Mouse (Mus musculus) ES-Bruce4 (cell line): ENCODE results near the gene Zfp800. TPM values are rescaled to one million over a fixed set of nuclear protein-coding genes. Genes with fewer than 3 reads are reported as not detected.

Experiments used
- H3K27ac ChIP-seq: 2 replicates; pipeline ENCODE4 v1.5.1; 2012; ENCODE audit warnings: low read length, inconsistent platforms; ENCODE audit not compliant: insufficient read depth
- H3K27me3 ChIP-seq: 2 replicates; pipeline ENCODE4 v1.6.1; 2012; ENCODE audit warnings: mild to moderate bottlenecking, low read length, inconsistent platforms; ENCODE audit not compliant: control insufficient read depth, poor library complexity, insufficient read depth, severe bottlenecking
- H3K36me3 ChIP-seq: 2 replicates; pipeline ENCODE4 v1.6.1; 2012; ENCODE audit warnings: inconsistent platforms, mild to moderate bottlenecking, low read length, moderate library complexity; ENCODE audit not compliant: control insufficient read depth, poor library complexity, insufficient read depth, severe bottlenecking
- H3K4me1 ChIP-seq: one replicate; pipeline ENCODE4 v1.8.1; 2011; ENCODE audit warnings: low read length; ENCODE audit not compliant: control insufficient read depth, insufficient read depth
- H3K4me3 ChIP-seq: 2 replicates; pipeline ENCODE4 v1.5.1; 2011; ENCODE audit warnings: low read depth, mild to moderate bottlenecking, low read length
- H3K9ac ChIP-seq: 2 replicates; pipeline ENCODE4 v1.6.1; 2012; ENCODE audit warnings: low read depth, mild to moderate bottlenecking, inconsistent platforms; ENCODE audit not compliant: poor library complexity, severe bottlenecking
- H3K9me3 ChIP-seq: replicated peaks from 2 replicates; pipeline ENCODE4 v1.6.1; 2012; ENCODE audit warnings: mild to moderate bottlenecking, low read length, inconsistent platforms; ENCODE audit not compliant: control insufficient read depth, poor library complexity, insufficient read depth, severe bottlenecking
- CTCF ChIP-seq: IDR thresholded peaks from one replicate; pipeline ENCODE4 v1.8.1; 2011; ENCODE audit warnings: low read depth, low read length
- EP300 ChIP-seq: IDR thresholded peaks from 2 replicates; pipeline ENCODE4 v1.6.1; 2011; ENCODE audit warnings: low read depth, low read length; ENCODE audit not compliant: insufficient read depth
- POLR2A ChIP-seq: IDR thresholded peaks from one replicate; pipeline ENCODE4 v1.8.1; 2011; ENCODE audit warnings: low read length; ENCODE audit not compliant: insufficient read depth
- polyA plus RNA-seq: library from polyadenylated mRNA; stranded (reverse); fragments of >200 nt; gene quantifications from 2 replicates; pipeline ENCODE4 v1.2.4, GENCODE M21; 2011; ENCODE audit warnings: low read depth; ENCODE audit not compliant: missing spikeins, insufficient read depth, insufficient read length

Gene Zfp800
- polyA plus RNA-seq, 1 experiment: 17.4 TPM

DNA sequence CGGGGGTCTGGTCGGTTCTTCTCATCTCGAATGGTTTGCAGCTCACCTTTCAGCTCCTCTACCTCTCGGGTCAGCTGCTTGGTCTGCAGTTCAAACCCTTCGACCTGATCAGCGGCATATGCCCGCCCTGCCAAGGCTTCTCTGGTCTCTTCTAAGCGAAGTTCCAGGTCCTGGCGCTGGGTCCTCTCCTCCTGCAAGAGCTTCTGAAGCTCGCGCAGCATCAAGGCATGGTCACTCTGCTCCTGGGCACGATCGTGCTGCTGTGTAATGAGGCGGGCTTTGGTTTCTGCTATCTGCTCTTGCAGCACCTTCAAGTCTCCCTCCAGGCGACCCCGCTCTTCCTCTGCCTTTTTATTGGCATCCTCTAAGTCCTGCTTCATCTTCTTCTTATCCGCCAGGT lies 22.6 kb upstream of the Zfp800 start:
- peaks cover 6% of the 10 kb centered on the region for H3K36me3 ChIP-seq
- no peak for TF ChIP-seq CTCF
- TF ChIP-seq EP300: no peak
- no peak for TF ChIP-seq POLR2A
- 0 out of 2 replicates have a peak overlapping the region, but pooled peaks have one; percentile 38 for H3K9ac ChIP-seq
- H3K4me1 ChIP-seq: no peaks in the 10 kb centered on the region
- H3K4me3 ChIP-seq: peak overlapping the region; percentile 76
- H3K27ac ChIP-seq: no peak overlapping the region
- no peaks in the 10 kb centered on the region for H3K9me3 ChIP-seq
- no peaks in the 10 kb centered on the region for H3K27me3 ChIP-seq

DNA sequence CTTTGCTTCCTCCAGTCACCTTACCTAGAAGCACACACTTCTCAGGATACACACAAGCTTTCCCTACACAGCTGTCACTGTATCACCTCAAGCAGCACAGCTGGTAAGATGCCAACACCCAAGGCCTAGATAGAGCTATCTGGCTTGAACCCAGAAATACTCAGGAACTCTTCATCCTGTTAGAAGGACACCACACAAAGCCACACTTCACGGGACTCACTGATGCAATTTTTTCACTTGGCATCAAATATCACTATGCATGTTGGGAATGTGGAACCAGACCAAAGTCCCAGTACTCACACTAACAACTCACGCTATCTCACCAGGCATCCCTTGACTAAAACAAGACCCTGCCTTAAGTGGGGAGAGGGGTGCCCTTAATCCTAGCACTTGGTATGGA lies 21.9 kb upstream of the Zfp800 start:
- H3K36me3 ChIP-seq: peaks cover 6% of the 10 kb centered on the region
- H3K4me3 ChIP-seq: no peak overlapping the region
- no peaks in the 10 kb centered on the region for H3K4me1 ChIP-seq
- H3K9me3 ChIP-seq: no peaks in the 10 kb centered on the region
- H3K27me3 ChIP-seq: no peaks in the 10 kb centered on the region
- no peak for TF ChIP-seq POLR2A
- no peak for TF ChIP-seq EP300
- no peak for TF ChIP-seq CTCF
- H3K27ac ChIP-seq: no peak overlapping the region
- no peak overlapping the region for H3K9ac ChIP-seq

DNA sequence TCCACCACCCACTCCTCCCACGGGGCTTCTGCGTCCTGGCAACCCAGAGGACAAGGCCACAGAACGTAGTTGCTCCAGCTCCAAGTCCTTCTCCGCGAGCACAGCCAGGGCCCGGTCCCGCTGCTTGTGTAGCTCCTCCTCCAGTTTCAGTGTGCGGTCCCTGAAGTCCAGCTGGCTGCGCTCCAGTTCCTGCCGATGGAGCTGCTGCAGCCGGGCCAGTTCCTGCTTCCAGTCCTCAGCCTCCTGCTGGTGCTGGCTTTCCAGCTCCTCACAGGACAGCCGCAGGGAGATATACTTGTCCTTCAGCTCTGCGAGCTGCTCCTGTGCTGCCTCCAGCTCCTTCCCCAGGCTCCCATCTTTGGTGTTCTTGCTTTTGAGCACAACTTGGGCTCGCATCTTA lies 20.6 kb upstream of the Zfp800 start:
- H3K27me3 ChIP-seq: no peaks in the 10 kb centered on the region
- H3K9ac ChIP-seq: no peak overlapping the region
- H3K4me3 ChIP-seq: no peak overlapping the region
- no peak for TF ChIP-seq CTCF
- TF ChIP-seq POLR2A: no peak
- TF ChIP-seq EP300: no peak
- no peak overlapping the region for H3K27ac ChIP-seq
- H3K4me1 ChIP-seq: no peaks in the 10 kb centered on the region
- no peaks in the 10 kb centered on the region for H3K9me3 ChIP-seq
- peaks cover 6% of the 10 kb centered on the region for H3K36me3 ChIP-seq

DNA sequence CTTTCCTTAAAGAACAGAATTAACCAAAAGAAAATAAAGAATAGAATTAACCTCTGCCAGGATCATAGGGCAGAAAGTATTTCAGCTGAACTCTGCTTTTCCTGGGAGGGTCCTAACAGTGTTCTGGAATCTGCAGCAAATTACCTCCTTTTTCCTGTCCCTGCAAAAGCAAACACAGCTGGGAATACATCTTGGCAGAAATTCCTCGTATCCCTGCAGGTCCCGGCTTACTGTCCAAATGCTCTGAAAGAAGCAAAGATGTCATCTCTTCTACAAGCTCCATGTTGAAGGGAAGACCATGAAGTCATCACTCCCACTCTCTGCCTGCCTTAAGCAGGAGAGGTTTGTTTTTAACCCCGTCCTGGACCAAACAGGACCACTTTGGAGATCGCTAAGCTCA lies 19.2 kb upstream of the Zfp800 start:
- Histone ChIP-seq H3K27ac (no peak overlapping the region), H3K27me3 (no peaks in the 10 kb centered on the region), H3K9me3 (no peaks in the 10 kb centered on the region), H3K36me3 (peaks cover 6% of the 10 kb centered on the region), H3K9ac (no peak overlapping the region), H3K4me3 (no peak overlapping the region), H3K4me1 (no peaks in the 10 kb centered on the region)
- no peak for TF ChIP-seq CTCF
- TF ChIP-seq EP300: no peak
- TF ChIP-seq POLR2A: no peak

DNA sequence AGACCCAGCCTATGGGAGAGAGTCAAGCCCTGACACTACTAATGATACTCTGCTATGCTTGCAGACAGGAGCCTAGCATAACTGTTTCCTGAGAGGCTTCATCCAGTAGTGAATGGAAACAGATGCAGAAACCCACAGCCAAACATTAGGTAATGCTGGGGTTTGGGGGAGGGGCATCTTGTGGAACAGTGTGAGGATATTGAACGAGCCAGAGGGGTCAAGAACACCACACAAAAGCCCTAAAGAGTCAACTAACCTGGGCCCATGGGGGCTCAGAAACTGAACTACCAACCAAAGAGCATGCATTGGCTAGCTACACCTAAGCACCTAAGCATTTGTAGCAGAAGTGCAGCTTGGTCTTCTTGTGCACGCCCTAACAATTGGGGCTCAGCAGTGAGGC lies 13.4 kb upstream of the Zfp800 start:
- TF ChIP-seq CTCF: no peak
- no peak for TF ChIP-seq POLR2A
- TF ChIP-seq EP300: no peak
- H3K36me3 ChIP-seq: no peaks in the 10 kb centered on the region

DNA sequence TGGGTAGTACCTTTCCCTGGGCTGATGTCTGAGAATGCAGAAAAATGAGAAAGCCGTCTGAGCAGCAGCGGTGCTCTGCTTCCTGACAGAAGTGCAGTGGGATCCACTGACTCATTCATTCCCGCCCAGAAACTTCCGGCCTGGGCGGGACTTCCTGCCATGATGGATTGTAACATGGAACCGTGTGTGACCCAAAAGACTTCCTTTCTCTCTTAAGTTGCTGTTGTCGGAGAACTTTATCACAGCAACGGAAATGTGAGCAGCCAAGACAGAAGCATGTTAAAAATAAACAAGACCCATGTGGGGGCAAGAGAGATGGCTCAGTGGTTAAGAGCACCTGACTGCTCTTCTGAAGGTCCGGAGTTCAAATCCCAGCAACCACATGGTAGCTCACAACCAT lies 12.2 kb upstream of the Zfp800 start:
- no peaks in the 10 kb centered on the region for H3K9me3 ChIP-seq
- no peaks in the 10 kb centered on the region for H3K4me1 ChIP-seq
- no peaks in the 10 kb centered on the region for H3K36me3 ChIP-seq
- TF ChIP-seq EP300: no peak
- no peak for TF ChIP-seq CTCF
- TF ChIP-seq POLR2A: no peak
- H3K27me3 ChIP-seq: no peaks in the 10 kb centered on the region
- no peak overlapping the region for H3K9ac ChIP-seq
- H3K27ac ChIP-seq: no peak overlapping the region
- no peak overlapping the region for H3K4me3 ChIP-seq

More for the DNA sequence above, 13.4 kb upstream of the Zfp800 start:
- no peak overlapping the region for H3K9ac ChIP-seq
- H3K4me3 ChIP-seq: no peak overlapping the region
- H3K27me3 ChIP-seq: no peaks in the 10 kb centered on the region
- no peak overlapping the region for H3K27ac ChIP-seq
- no peaks in the 10 kb centered on the region for H3K9me3 ChIP-seq
- no peaks in the 10 kb centered on the region for H3K4me1 ChIP-seq
